8 mouse cellular contexts compared by ENCODE assay signal in genomic region chr11:87763988-87764876, GRCm38 (mm10). TPM values are rescaled to one million over a fixed set of nuclear protein-coding genes. Genes with fewer than 3 reads are reported as not detected.
DNase-seq lines count a peak whose midpoint lies in the region; ATAC-seq and TF ChIP-seq lines count a peak whose summit lies in the region.

No protein-coding gene starts in this region.

- ATAC-seq in forebrain, embryonic 15.5 days (replicated peaks), result peak; percentile 27

- no peaks in the 10 kb centered on the region for H3K36me3 ChIP-seq in spleen, adult 2 months (ENCODE audit: control insufficient read depth, insufficient read depth, low read length)
- 0 out of 2 replicates have a peak, but pooled peaks cover 3% of the 10 kb centered on the region for H3K36me3 ChIP-seq in forebrain, embryonic 15.5 days

- H3K27ac ChIP-seq in spleen, adult 2 months (ENCODE audit: insufficient read depth, low read length), result no peak overlapping the region
- H3K27ac ChIP-seq in cerebellum, adult 2 months (ENCODE audit: insufficient read depth, low read length), result peak overlapping the region; percentile 74
- peak overlapping the region; percentile 61 for H3K27ac ChIP-seq in forebrain, embryonic 15.5 days (replicated peaks)

- peaks cover 7% of the 10 kb centered on the region for H3K27me3 ChIP-seq in spleen, adult 2 months (ENCODE audit: control insufficient read depth, insufficient read depth, low read length)
- no peaks in the 10 kb centered on the region for H3K27me3 ChIP-seq in cerebellum, adult 2 months (ENCODE audit: control insufficient read depth, insufficient read depth, low read length)
- H3K27me3 ChIP-seq in forebrain, embryonic 15.5 days, result no peaks in the 10 kb centered on the region; the same call in 1 of the 2 replicates

- no peak for TF ChIP-seq CTCF in spleen, adult 2 months (IDR thresholded peaks at IDR 0.05; ENCODE audit: extremely low read depth, insufficient read depth, insufficient read length, insufficient replicate concordance)
- no peak for TF ChIP-seq CTCF in cerebellum, adult 2 months (IDR thresholded peaks at IDR 0.05; ENCODE audit: borderline replicate concordance, insufficient read depth, low read depth, low read length)

- H3K4me3 ChIP-seq in spleen, adult 2 months (ENCODE audit: extremely low read depth, insufficient read depth, insufficient read length), result peak overlapping the region; percentile 36
- H3K4me3 ChIP-seq in cerebellum, adult 2 months (replicated peaks; ENCODE audit: insufficient read depth, low read depth, low read length), result peak overlapping the region; percentile 85
- peak overlapping the region; percentile 68 for H3K4me3 ChIP-seq in forebrain, embryonic 15.5 days

- H3K9me3 ChIP-seq in forebrain, embryonic 15.5 days, result no peaks in the 10 kb centered on the region

- 2% methylated on average over 65 of the region's 65 CpGs for WGBS in spleen, adult 2 months
- under 1% methylated on average over 65 of the region's 65 CpGs for WGBS in cerebellum, adult 2 months
- under 1% methylated on average over 64 of the region's 65 CpGs for WGBS in forebrain, embryonic 15.5 days

- DNase-seq in spleen, adult 2 months (ENCODE audit: low read depth in 1 of 2, low spot score in 2 of 2), result peak in 1 of 2 experiments; percentile 50
- no peak for DNase-seq in spleen, postnatal 14 days (ENCODE audit: low spot score in 2 of 2)
- peak; percentile 79 for DNase-seq in cerebellum, adult 2 months
- peak; percentile 51 for DNase-seq in layer of hippocampus, adult 18-20 months (ENCODE audit: low spot score in 2 of 2)
- DNase-seq in mesoderm, embryonic 11.5 days (ENCODE audit: low read depth, low spot score), result peak; percentile 32
- peak; percentile 35 to 60 for DNase-seq in spleen, postnatal 10 days (ENCODE audit: low spot score in 2 of 2)
- DNase-seq in ovary, adult 18-20 months (ENCODE audit: low spot score), result no peak

- H3K4me2 ChIP-seq in forebrain, embryonic 15.5 days (replicated peaks), result peak overlapping the region; percentile 95

- no peak for TF ChIP-seq POLR2A in spleen, adult 2 months (IDR thresholded peaks at IDR 0.05; ENCODE audit: low read depth, low read length)
- peak; percentile 31; the same call in 1 of the 2 replicates for TF ChIP-seq POLR2A in cerebellum, adult 2 months (IDR thresholded peaks at IDR 0.05; ENCODE audit: borderline replicate concordance, insufficient read depth, low read length)

- peak overlapping the region; percentile 82 for H3K9ac ChIP-seq in forebrain, embryonic 15.5 days (replicated peaks)

- peaks cover 12% of the 10 kb centered on the region for H3K4me1 ChIP-seq in spleen, adult 2 months (ENCODE audit: control insufficient read depth, insufficient read depth, insufficient read length)
- peaks cover 3% of the 10 kb centered on the region; the same call in 1 of the 2 replicates for H3K4me1 ChIP-seq in cerebellum, adult 2 months (ENCODE audit: control insufficient read depth, insufficient read depth, low read length)
- peaks cover 54% of the 10 kb centered on the region for H3K4me1 ChIP-seq in forebrain, embryonic 15.5 days

RNA-seq across cellular contexts. Expression of gene Tspoap1, which starts 3.9 kb away (rescaled TPM):
- 6.1 and 6.2 TPM in 2 replicates for polyA plus RNA-seq in spleen, adult 2 months (2012; rRNA removed)
- 198 TPM in 2 replicates for polyA plus RNA-seq in cerebellum, adult 2 months (2012; rRNA removed)
- polyA plus RNA-seq in forebrain, embryonic 15.5 days (2015; fragmentation: Nextera tagmentation; extraction: Ambion mirVana), result 30.3 and 31.8 TPM in 2 replicates
- 100 to 1,000 TPM; 128 to 144 TPM for total RNA-seq in layer of hippocampus, adult 18-20 months (2021)

RNA-seq across cellular contexts. Expression of gene Supt4a, which starts 26.9 kb away (rescaled TPM):
- polyA plus RNA-seq in spleen, adult 2 months (2012; rRNA removed), result 59.1 and 62.2 TPM in 2 replicates
- polyA plus RNA-seq in cerebellum, adult 2 months (2012; rRNA removed), result 155 and 158 TPM in 2 replicates
- polyA plus RNA-seq in forebrain, embryonic 15.5 days (2015; fragmentation: Nextera tagmentation; extraction: Ambion mirVana), result 160 and 164 TPM in 2 replicates
- total RNA-seq in layer of hippocampus, adult 18-20 months (2021), result 10 to 100 TPM; 75.6 to 77.3 TPM

RNA-seq across cellular contexts. Expression of gene Mpo, which starts 29.1 kb away (rescaled TPM):
- 21.9 and 28.7 TPM in 2 replicates for polyA plus RNA-seq in spleen, adult 2 months (2012; rRNA removed)
- polyA plus RNA-seq in cerebellum, adult 2 months (2012; rRNA removed), result 0.08 and 0.11 TPM in 2 replicates
- 0.18 and 0.27 TPM in 2 replicates for polyA plus RNA-seq in forebrain, embryonic 15.5 days (2015; fragmentation: Nextera tagmentation; extraction: Ambion mirVana)
- under 1 TPM in 1 of 2 experiments, not detected in 1; 0.22 TPM for total RNA-seq in layer of hippocampus, adult 18-20 months (2021)

Comparison
In these comparisons a context has a peak if more than half of its experiments do, and no peak if none do; other contexts are left out.
1. DNase-seq: peak in cerebellum, adult 2 months (2 of 2), layer of hippocampus, adult 18-20 months (2 of 2), mesoderm, embryonic 11.5 days (single experiment) and spleen, postnatal 10 days (2 of 2); none in spleen, postnatal 14 days (0 of 2) and ovary, adult 18-20 months (single experiment).
2. RNA of gene Mpo, which starts 29.1 kb away (polyA plus RNA-seq): 21.9 to 28.7 TPM in spleen, adult 2 months; 0.18 to 0.27 TPM in forebrain, embryonic 15.5 days and 0.08 to 0.11 TPM in cerebellum, adult 2 months; every median in the first group is over 10 times any median in the second.
3. Peak in every context shown above with its lines, with median percentiles within 50 percentile points of each other: H3K4me3 ChIP-seq.